Mouse (Mus musculus): Measurements from ENCODE around the gene Ptar1. TPM values are rescaled to one million over a fixed set of nuclear protein-coding genes. Genes with fewer than 3 reads are reported as not detected.

The Ptar1 gene
- total RNA-seq, 1 experiment = 19.1 TPM

- DNase-seq (ENCODE audit: low read depth, low spot score) = peak; percentile 30
- H3K9ac ChIP-seq (ENCODE audit: insufficient read depth, low read depth, low read length, poor library complexity, severe bottlenecking) = peak overlapping the region; percentile 32; the same call in 1 of the 2 replicates
- H3K4me1 ChIP-seq (ENCODE audit: control insufficient read depth in 2 of 2, insufficient read depth in 2 of 2, low read length in 2 of 2, poor library complexity in 1 of 2) = peaks cover 8 to 11% of the 10 kb centered on the region in 2 experiments; a peak in 2 of 4 replicates
- TF ChIP-seq ZC3H11A (IDR thresholded peaks at IDR 0.05; ENCODE audit: borderline replicate concordance, low read depth, low read length) (no peak), MAFK (IDR thresholded peaks at IDR 0.05; ENCODE audit: insufficient read depth, low read depth, low read length) (no peak), ZNF384 (IDR thresholded peaks at IDR 0.05; ENCODE audit: low read depth, low read length) (no peak), CHD2 (IDR thresholded peaks at IDR 0.05; ENCODE audit: low read depth, low read length) (no peak), HCFC1 (IDR thresholded peaks at IDR 0.05; ENCODE audit: borderline replicate concordance, insufficient read depth, low read length) (no peak)
- in situ Hi-C loops (cut with MboI; ENCODE audit: low sequenced_read_pairs in 2 of 2, unreplicated experiment in 2 of 2) = no loop called here
- peak overlapping the region in 1 of 2 experiments; percentile 12; a peak in 2 of 4 replicates for H3K4me3 ChIP-seq (ENCODE audit: insufficient read depth in 1 of 2, low read depth in 1 of 2, low read length in 2 of 2, poor library complexity in 1 of 2, severe bottlenecking in 1 of 2)
- no peaks in the 10 kb centered on the region for H3K9me3 ChIP-seq (ENCODE audit: control insufficient read depth, insufficient read depth, low read depth, low read length)
- H3K27ac ChIP-seq (ENCODE audit: insufficient read depth, low read depth, low read length, poor library complexity, severe bottlenecking) = no peak overlapping the region
- no peaks in the 10 kb centered on the region for H3K36me3 ChIP-seq (ENCODE audit: control insufficient read depth, insufficient read depth, low read length, poor library complexity, severe bottlenecking)
These were observed 1.3 kb downstream of the Ptar1 start for GRCm38 (mm10) chr19:23688421-23688946.

- in situ Hi-C loops (cut with MboI; ENCODE audit: low sequenced_read_pairs in 2 of 2, unreplicated experiment in 2 of 2) = no loop called here
- Histone ChIP-seq H3K4me1 (ENCODE audit: control insufficient read depth in 2 of 2, insufficient read depth in 2 of 2, low read length in 2 of 2, poor library complexity in 1 of 2) (peaks cover 9 to 20% of the 10 kb centered on the region in 2 experiments; a peak in 3 of 4 replicates), H3K4me3 (ENCODE audit: insufficient read depth in 1 of 2, low read depth in 1 of 2, low read length in 2 of 2, poor library complexity in 1 of 2, severe bottlenecking in 1 of 2) (no peak overlapping the region), H3K27ac (ENCODE audit: insufficient read depth, low read depth, low read length, poor library complexity, severe bottlenecking) (no peak overlapping the region), H3K9me3 (ENCODE audit: control insufficient read depth, insufficient read depth, low read depth, low read length) (no peaks in the 10 kb centered on the region), H3K36me3 (ENCODE audit: control insufficient read depth, insufficient read depth, low read length, poor library complexity, severe bottlenecking) (peaks cover 7% of the 10 kb centered on the region), H3K9ac (ENCODE audit: insufficient read depth, low read depth, low read length, poor library complexity, severe bottlenecking) (no peak overlapping the region)
- TF ChIP-seq MAFK (IDR thresholded peaks at IDR 0.05; ENCODE audit: insufficient read depth, low read depth, low read length) = no peak
- no peak for TF ChIP-seq ZNF384 (IDR thresholded peaks at IDR 0.05; ENCODE audit: low read depth, low read length)
- TF ChIP-seq ZC3H11A (IDR thresholded peaks at IDR 0.05; ENCODE audit: borderline replicate concordance, low read depth, low read length) = no peak
- TF ChIP-seq HCFC1 (IDR thresholded peaks at IDR 0.05; ENCODE audit: borderline replicate concordance, insufficient read depth, low read length) = no peak
- no peak for TF ChIP-seq CHD2 (IDR thresholded peaks at IDR 0.05; ENCODE audit: low read depth, low read length)
- DNase-seq (ENCODE audit: low read depth, low spot score) = no peak
These were observed 7.1 kb downstream of the Ptar1 start for GRCm38 (mm10) chr19:23694344-23694743.

GRCm38 (mm10) chr19:23697861-23698260 is 10.6 kb downstream of the Ptar1 start:
- peaks cover 11% of the 10 kb centered on the region for H3K36me3 ChIP-seq (ENCODE audit: control insufficient read depth, insufficient read depth, low read length, poor library complexity, severe bottlenecking)
- no peaks in the 10 kb centered on the region for H3K9me3 ChIP-seq (ENCODE audit: control insufficient read depth, insufficient read depth, low read depth, low read length)
- no peak overlapping the region for H3K4me3 ChIP-seq (ENCODE audit: insufficient read depth in 1 of 2, low read depth in 1 of 2, low read length in 2 of 2, poor library complexity in 1 of 2, severe bottlenecking in 1 of 2)
- DNase-seq (ENCODE audit: low read depth, low spot score) = no peak
- in situ Hi-C loops (cut with MboI; ENCODE audit: low sequenced_read_pairs in 2 of 2, unreplicated experiment in 2 of 2) = no loop called here
- no peak overlapping the region for H3K9ac ChIP-seq (ENCODE audit: insufficient read depth, low read depth, low read length, poor library complexity, severe bottlenecking)
- peaks cover 8 to 15% of the 10 kb centered on the region in 2 experiments; a peak in 3 of 4 replicates for H3K4me1 ChIP-seq (ENCODE audit: control insufficient read depth in 2 of 2, insufficient read depth in 2 of 2, low read length in 2 of 2, poor library complexity in 1 of 2)
- no peak overlapping the region for H3K27ac ChIP-seq (ENCODE audit: insufficient read depth, low read depth, low read length, poor library complexity, severe bottlenecking)
- TF ChIP-seq ZNF384 (IDR thresholded peaks at IDR 0.05; ENCODE audit: low read depth, low read length) (no peak), MAFK (IDR thresholded peaks at IDR 0.05; ENCODE audit: insufficient read depth, low read depth, low read length) (no peak), ZC3H11A (IDR thresholded peaks at IDR 0.05; ENCODE audit: borderline replicate concordance, low read depth, low read length) (no peak), HCFC1 (IDR thresholded peaks at IDR 0.05; ENCODE audit: borderline replicate concordance, insufficient read depth, low read length) (no peak), CHD2 (IDR thresholded peaks at IDR 0.05; ENCODE audit: low read depth, low read length) (no peak)

GRCm38 (mm10) chr19:23698366-23698765 is 11.1 kb downstream of the Ptar1 start:
- in situ Hi-C loops (cut with MboI; ENCODE audit: low sequenced_read_pairs in 2 of 2, unreplicated experiment in 2 of 2) = no loop called here
- TF ChIP-seq CHD2 (IDR thresholded peaks at IDR 0.05; ENCODE audit: low read depth, low read length) (no peak), HCFC1 (IDR thresholded peaks at IDR 0.05; ENCODE audit: borderline replicate concordance, insufficient read depth, low read length) (no peak), ZC3H11A (IDR thresholded peaks at IDR 0.05; ENCODE audit: borderline replicate concordance, low read depth, low read length) (no peak), ZNF384 (IDR thresholded peaks at IDR 0.05; ENCODE audit: low read depth, low read length) (no peak), MAFK (IDR thresholded peaks at IDR 0.05; ENCODE audit: insufficient read depth, low read depth, low read length) (no peak)
- H3K9me3 ChIP-seq (ENCODE audit: control insufficient read depth, insufficient read depth, low read depth, low read length) = no peaks in the 10 kb centered on the region
- H3K4me1 ChIP-seq (ENCODE audit: control insufficient read depth in 2 of 2, insufficient read depth in 2 of 2, low read length in 2 of 2, poor library complexity in 1 of 2) = peaks cover 6 to 12% of the 10 kb centered on the region in 2 experiments; a peak in 3 of 4 replicates
- H3K36me3 ChIP-seq (ENCODE audit: control insufficient read depth, insufficient read depth, low read length, poor library complexity, severe bottlenecking) = peaks cover 11% of the 10 kb centered on the region
- DNase-seq (ENCODE audit: low read depth, low spot score) = no peak
- H3K4me3 ChIP-seq (ENCODE audit: insufficient read depth in 1 of 2, low read depth in 1 of 2, low read length in 2 of 2, poor library complexity in 1 of 2, severe bottlenecking in 1 of 2) = no peak overlapping the region
- H3K9ac ChIP-seq (ENCODE audit: insufficient read depth, low read depth, low read length, poor library complexity, severe bottlenecking) = no peak overlapping the region
- H3K27ac ChIP-seq (ENCODE audit: insufficient read depth, low read depth, low read length, poor library complexity, severe bottlenecking) = no peak overlapping the region
